Mouse (Mus musculus) cerebellum, postnatal 25 days (tissue): ENCODE results near the gene Il1f8.
"Not testable (repeated sequence)": the region's sequence is repeated elsewhere in the genome, so short reads cannot be mapped to it uniquely, and the experiment has no call there.

Source experiments
- DNase-seq, 2 experiments: peaks; one replicate each; pipeline ENCODE4 v3.0.0; 2021; ENCODE audit warnings: mixed read lengths in 2 of 2

Gene Il1f8

GRCm38 (mm10) chr2:24152861-24153260, at the start of gene Il1f8:
Gene Il1f8 (plus strand): TSS chr2:24153161.
- DNase-seq = no peak

DNA sequence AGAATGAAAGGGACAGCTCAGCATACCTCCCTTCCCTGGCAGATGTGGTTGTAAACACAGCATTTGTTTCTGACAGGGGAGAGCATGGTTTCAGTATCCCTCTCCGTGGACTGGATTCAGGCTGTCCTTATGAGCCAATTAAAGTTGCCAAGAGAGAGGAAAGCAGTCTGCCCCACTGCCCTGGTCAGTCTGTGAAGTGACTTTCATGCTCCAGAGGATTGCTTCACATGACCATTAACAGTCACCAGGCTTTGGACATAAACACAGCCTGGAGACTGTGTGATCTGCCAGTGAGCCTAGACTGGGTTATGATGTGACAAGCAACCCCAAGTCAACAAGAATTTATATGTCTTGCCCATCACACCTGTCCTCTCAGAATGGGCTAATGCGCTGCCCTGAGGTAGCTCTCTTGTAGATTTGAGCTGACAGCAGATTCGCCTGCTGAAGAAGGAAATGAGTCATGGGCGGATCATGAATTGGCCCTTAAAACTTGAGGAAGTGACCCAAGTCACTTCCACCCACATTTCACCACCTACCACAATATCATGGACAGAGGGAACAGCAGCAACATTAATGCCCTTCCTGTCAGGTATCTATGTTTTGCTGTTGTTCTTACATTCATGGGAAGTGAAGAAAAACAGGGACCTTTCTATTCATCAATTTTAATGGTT, 49.2 kb upstream of the Il1f8 start:
- DNase-seq = no peak

- no peak for DNase-seq
These were observed 43.9 kb upstream of the Il1f8 start for GRCm38 (mm10) chr2:24109085-24109484.

- DNase-seq = no peak
These were observed 18.6 kb upstream of the Il1f8 start for GRCm38 (mm10) chr2:24134373-24134772.

GRCm38 (mm10) chr2:24181683-24182331, 28.8 kb downstream of the Il1f8 start:
- peak; percentile 8 to 36 for DNase-seq

GRCm38 (mm10) chr2:24182423-24183147, 29.6 kb downstream of the Il1f8 start:
- peak in 1 of 2 experiments; percentile 7 for DNase-seq

- DNase-seq = not testable (repeated sequence)
These were observed 31.1 kb downstream of the Il1f8 start for GRCm38 (mm10) chr2:24184092-24184491.

GRCm38 (mm10) chr2:24186176-24186575, 33.2 kb downstream of the Il1f8 start, which contains the start of gene Il1f9:
Gene Il1f9 (plus strand): TSS chr2:24186476.
- DNase-seq = no peak

GRCm38 (mm10) chr2:24187585-24187984, 34.6 kb downstream of the Il1f8 start:
- no peak for DNase-seq

GRCm38 (mm10) chr2:24188189-24188588, 35.2 kb downstream of the Il1f8 start:
- DNase-seq = no peak
